Mouse (Mus musculus): ENCODE data around the gene Srgap3.

GRCm38 (mm10) chr6:112810521-112810830, 136.6 kb downstream of the Srgap3 start:
- TF ChIP-seq USF1 (IDR thresholded peaks at IDR 0.05; ENCODE audit: low read depth) = no peak
- no peak for TF ChIP-seq CTCF (IDR thresholded peaks at IDR 0.05; ENCODE audit: control insufficient read depth, insufficient read depth, insufficient read length)
- no peak for TF ChIP-seq MYOG (IDR thresholded peaks at IDR 0.05; ENCODE audit: control insufficient read depth, extremely low read depth, insufficient read length)
- no peak for TF ChIP-seq MAX (IDR thresholded peaks at IDR 0.05)
- TF ChIP-seq MYOD1 (IDR thresholded peaks at IDR 0.05; ENCODE audit: control insufficient read depth, insufficient read length, low read depth) = no peak
- TF ChIP-seq CEBPB (IDR thresholded peaks at IDR 0.05; ENCODE audit: low read depth) = no peak

All from C2C12 (cell line).